Mouse (Mus musculus) erythroblast, adult 5-6 weeks (primary cell): ENCODE measurements around the gene 1700029I15Rik. TPM values are rescaled to one million over a fixed set of nuclear protein-coding genes. Genes with fewer than 3 reads are reported as not detected.
"Not testable (repeated sequence)": the region's sequence is repeated elsewhere in the genome, so short reads cannot be mapped to it uniquely, and the experiment has no call there.

Source experiments
- ATAC-seq: replicated peaks from 2 replicates; pipeline ENCODE4 v1.8.0; 2016; ENCODE audit warnings: moderate number of reproducible peaks, mild to moderate bottlenecking, moderate TSS enrichment, inconsistent platforms; ENCODE audit not compliant: poor library complexity, low FRiP score, severe bottlenecking
- total RNA-seq, 2 experiments: library from RNA; stranded (forward) in 1 of 2; stranded (reverse) in 1 of 2; fragments of 150-400 nt in 1 of 2; fragments of 200-764, 138-1000 nt in 1 of 2; gene quantifications; 2 replicates each; pipeline versions ENCODE4 v1.2.3 to v1.2.4; 2015 to 2017; ENCODE audit warnings: low replicate concordance in 2 of 2

1700029I15Rik gene
- total RNA-seq, 2 experiments from 2014 or later = 4.0 TPM; not detected in 1

- no peak for ATAC-seq
Observed at GRCm38 (mm10) chr2:92390206-92390930, 8.0 kb downstream of the 1700029I15Rik start.

DNA sequence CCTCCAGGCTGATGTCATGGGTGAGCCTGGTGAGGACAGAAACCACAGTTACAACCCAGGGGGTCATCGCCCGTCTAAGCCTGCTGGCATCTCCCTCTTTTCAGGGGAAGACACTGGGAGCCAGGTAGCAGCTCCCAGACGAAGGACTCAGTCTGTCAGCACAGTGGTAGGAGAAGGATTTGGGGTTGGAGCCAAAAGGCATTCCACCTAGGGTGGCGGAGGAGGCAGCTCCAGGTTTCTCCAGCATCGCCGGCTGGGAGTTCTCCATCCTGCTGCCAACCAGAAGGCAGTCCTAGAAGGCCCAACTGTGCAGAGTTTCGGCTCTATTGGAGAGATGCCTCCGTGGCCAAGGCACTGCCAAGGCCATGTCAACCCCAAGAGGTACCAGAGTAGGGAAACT, 8.8 kb downstream of the 1700029I15Rik start:
- ATAC-seq = no peak

DNA sequence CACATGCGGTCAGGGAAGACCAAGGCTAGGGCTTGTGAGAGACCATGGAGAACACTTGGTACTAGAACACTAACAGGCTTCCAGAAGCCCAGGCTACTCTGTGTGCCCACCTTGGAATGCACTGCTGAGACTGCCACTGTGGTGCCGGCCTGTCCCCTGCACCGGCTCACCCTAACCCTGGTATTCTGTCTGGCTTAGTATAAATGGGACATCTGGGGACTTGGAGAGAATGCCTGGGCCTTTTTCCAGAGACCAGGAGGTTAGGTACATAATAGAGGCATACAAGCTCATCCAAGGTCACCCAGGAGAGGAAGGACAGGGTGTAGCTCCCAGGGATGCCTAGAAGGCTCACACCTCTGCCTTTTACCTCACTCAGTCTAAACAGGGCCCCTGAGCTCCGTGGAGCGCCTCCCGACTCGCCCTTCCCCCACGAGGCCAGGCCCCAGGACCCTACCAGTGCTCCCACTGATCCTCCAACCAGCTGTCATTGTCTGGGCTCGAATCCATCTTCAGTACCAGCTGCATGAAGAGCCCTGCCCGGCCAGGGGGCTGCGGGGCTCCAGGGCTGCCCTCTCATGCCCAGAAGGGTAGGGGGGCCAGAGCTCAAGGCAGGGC, 9.5 kb downstream of the 1700029I15Rik start:
- no peak for ATAC-seq

- no peak for ATAC-seq
Observed at GRCm38 (mm10) chr2:92392318-92393264, 10.3 kb downstream of the 1700029I15Rik start.

DNA sequence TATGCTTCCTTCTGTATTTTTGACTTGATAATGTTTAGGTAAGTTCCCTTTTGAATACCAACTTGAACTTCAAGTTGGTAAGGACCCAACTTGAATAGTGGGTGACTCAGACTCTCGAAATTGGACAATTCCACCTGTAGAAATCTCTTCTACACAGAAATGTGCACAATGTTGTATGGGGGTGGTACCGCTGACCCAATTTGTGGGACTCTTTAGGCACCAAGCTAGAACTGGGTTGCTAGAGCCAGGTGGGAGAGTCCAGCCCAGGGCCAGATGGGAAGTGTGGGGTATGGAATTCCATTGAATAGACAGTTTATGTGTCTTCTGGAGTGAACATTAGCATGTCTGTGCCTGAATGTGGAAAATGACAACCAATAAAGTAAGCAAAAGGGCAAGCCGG, 13.2 kb downstream of the 1700029I15Rik start:
- no peak for ATAC-seq

DNA sequence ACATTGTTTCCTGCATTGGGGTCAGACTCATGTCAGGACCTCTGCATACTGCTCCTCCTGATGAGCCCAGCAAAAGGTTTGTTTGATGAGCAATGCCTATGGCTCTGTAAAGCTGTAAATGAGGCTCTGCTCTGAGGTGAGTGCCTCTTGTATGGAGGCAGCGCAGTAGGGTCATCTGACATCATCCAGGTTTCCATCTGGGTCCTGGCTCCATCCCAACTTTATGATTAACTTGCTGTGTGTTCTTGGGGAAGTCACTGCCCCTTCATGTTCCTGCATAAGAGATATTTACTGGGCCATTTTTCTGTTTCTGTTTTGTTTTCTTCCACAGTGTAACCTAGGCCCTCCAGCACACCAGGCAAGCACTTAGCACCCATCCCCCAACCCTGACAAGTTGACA, 15.1 kb downstream of the 1700029I15Rik start:
- ATAC-seq = no peak

DNA sequence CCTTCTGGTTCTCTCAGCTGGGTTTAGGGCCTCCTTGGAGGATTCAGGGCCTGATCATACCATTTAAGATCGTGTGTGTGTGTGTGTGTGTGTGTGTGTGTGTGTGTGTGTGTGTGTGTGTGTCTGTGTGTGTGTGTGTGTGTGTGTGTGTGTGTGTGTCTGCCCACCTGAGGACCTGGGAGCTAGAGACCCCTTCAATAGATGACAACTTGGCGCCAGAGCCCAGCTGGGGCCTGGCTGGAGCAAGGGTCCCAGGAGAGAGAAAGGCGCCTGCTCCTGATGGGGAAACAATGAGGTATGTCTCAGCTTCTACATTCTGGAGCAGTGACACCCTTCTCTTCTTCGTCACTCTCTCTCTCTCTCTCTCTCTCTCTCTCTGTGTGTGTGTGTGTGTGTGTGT, 17.5 kb downstream of the 1700029I15Rik start:
- not testable (repeated sequence) for ATAC-seq

DNA sequence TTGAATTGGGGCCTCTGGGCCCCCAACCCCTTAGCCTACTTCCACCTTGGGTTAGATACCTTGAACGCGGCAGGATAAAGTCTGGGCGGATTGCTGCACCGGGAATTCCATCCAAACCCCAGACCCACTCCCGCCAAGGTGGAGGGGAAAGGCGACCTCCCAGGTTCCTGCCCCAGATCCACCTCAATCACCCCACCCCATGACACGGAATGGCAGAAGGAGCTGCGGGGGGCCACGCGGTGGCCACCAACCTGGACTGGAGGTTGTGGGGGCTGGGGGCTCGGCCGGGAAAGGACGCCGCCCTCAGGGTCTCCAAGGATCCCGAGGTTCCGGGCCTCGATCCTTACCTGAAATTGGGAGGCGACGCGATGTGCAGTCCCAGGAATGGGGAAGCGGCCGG, 18.3 kb downstream of the 1700029I15Rik start:
- ATAC-seq = no peak

DNA sequence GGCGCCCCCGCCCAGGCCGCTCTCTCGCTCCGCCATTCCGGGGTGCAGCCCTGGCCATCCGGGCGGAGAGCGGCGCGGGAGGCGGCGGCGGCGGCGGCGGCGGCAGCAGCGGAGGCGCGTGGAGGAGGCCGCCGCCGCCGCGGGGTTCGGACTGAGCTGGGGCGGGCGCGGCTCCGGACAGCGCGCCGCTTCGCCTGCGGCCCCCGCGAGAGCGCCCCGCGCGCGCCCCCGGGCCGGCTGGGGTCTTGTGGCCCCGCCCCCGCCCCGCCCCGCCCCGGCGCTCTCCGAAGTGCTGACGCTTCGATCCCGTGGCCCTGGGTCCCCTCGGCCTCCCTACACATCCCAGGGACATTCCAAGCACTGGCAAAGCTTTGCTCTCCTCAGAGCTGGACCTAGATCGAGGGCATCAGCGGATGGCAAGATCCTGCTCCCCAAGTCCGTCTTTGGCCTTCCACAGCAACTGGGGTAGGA, 18.8 kb downstream of the 1700029I15Rik start, which contains the start of gene Mapk8ip1:
Mapk8ip1 (minus strand) TSS at position 173 of the 471 bp plus-strand sequence.
- ATAC-seq = no peak

GRCm38 (mm10) chr2:92402591-92403326, 20.4 kb downstream of the 1700029I15Rik start:
- no peak for ATAC-seq

DNA sequence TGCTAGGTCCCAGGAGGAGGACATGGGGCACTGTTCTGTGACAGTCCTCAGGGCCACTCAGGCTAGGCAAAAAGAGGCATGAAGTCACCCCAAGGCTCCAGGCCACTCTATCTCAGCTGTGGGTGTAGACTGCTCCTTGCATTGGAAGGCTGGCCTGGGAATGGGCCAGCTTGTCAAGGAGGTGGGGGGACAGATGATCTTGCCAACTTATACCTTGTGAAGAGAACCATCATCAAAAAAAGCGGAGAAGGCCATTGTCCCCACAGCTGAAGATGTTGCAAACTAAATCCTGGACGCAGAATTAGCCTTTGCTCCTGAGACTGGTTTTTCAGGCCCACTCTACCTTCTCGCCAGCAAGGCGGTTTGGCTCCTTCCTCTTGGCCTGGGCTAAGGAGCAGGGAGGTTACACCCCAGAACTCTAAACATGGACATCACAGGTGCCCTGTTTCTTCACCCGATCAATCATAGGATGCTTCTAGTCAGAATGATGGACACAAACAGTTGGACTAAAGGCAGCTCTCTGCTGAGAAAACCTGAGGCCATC, 21.5 kb downstream of the 1700029I15Rik start:
- ATAC-seq = no peak

DNA sequence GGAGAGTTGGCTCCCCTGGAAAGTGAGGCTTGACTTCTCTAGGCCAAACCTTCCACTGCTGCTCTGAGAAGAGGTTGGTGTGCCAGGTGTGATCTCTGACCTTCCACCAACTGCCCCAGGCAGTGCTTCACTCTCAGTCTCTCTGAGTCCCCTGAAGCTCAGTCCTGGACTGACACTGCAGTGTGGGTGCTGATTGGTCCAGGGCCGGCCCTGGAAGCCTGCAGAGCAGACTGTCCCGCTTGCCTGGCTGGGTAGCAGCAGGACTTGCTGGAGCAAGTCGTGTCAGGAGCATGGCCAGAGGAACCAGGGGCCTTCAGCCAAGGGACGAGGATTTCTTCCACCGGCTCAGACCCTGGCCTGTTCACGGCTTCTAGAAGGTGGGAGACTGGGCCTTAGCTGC, 22.4 kb downstream of the 1700029I15Rik start:
- no peak for ATAC-seq

- ATAC-seq = no peak
Observed at GRCm38 (mm10) chr2:92405687-92406086, 23.3 kb downstream of the 1700029I15Rik start.

DNA sequence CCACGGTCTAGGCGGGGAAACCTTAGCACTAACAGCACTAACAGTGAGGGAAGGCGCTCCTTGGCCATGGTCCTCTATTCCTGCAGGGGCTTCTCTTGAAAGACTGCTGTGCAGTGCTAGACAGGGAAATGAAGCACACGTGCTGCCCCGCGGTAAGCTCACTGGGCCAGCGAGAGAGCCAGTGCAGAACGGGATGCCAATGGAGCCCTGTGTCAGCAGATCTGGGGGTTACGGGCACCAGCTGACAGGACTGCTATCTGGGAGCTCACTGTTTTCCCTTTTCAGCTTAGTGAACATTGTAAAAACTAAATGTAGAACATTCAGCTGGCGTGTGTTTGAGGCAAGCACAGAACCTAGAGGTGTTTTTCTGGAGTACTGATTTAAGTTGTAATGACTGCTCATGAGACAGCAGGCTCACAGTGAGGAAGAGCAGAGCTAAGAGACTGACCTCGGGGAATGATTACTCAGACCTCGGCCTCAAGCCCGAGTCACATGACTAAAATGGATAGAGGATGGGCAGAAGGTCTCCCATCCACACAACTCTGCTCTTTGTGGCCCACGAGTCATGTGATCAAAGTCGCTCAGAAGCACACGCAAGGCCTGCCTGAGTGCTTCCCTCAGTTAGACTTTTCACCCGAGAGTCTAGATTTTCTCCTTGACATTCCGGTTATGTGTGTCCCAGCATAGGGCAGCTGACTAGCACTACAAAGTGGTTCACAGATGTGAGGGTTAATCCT, 26.1 kb downstream of the 1700029I15Rik start:
- ATAC-seq = no peak

DNA sequence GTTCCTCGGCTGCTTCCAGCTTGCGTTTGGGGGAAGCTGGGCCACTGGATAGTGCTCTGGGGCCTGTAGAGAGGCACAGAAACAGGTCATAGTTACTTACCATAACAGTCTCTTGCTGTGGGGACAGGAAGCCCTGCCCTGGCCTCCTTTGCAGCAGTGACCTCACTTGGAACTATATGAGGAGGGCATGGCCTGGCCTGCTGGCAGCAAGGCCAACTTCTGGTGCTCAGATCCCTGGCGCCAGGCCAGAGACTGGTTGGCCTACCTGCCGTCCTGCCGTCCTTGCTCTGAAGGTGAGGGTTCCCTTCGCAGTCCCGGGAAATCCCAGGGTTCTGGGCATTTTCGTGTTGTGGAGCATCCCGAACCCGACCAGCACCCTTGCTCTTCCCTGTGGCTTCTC, 29.4 kb downstream of the 1700029I15Rik start:
- no peak for ATAC-seq

GRCm38 (mm10) chr2:92421723-92422387, 39.5 kb downstream of the 1700029I15Rik start:
- ATAC-seq = no peak

DNA sequence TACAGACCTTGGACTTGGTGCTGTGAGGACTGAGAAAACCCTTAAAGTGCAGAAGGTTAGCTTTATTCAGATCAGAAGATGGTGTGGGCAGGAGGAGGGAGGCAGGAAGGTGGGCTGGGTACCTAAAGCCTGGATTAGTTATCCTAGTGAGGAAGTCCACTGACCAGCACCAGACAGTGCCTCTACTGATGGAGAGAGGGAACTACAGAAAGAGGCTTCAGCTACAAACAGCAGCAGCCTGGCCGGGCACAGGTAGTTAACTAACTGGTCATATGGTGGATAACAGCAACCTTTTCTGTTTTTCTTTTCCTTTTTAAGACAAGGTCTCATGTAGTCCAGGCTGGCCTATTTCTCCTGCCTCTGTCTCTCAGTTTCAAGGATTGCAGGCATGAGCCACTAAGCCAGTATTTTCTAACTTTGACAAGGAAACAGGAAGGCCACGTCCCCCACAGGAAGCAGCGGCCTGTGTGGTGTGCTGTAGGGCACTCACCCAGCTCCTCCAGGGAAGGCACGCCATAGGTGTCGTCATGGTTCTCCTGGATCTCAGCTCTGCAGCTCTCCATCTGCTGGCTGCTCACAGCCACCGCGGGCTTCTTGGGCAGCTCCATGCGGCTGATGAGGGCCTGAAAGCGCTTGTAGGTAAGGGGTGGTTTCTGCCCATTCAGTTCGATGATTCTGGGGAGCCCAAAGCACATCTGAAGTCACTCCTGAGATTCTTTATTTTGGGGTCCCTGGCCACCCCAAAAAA, 40.2 kb downstream of the 1700029I15Rik start:
- no peak for ATAC-seq
